Mouse (Mus musculus) myocyte (in vitro differentiated cells): ENCODE data around the gene Adal.

Experiments used
- CEBPB ChIP-seq: IDR thresholded peaks from 2 replicates; pipeline ENCODE4 v1.6.1; 2011; ENCODE audit warnings: mild to moderate bottlenecking, moderate library complexity; ENCODE audit not compliant: poor library complexity, insufficient read depth, severe bottlenecking
- MAX ChIP-seq: IDR thresholded peaks from one replicate; pipeline ENCODE4 v1.6.1; 2011; ENCODE audit warnings: low read depth, mild to moderate bottlenecking, control low read depth
- MYOD1 ChIP-seq, 3 experiments: IDR thresholded peaks; one replicate each; pipeline ENCODE4 v1.6.1; 2011; ENCODE audit warnings: control low read depth in 2 of 3, low read depth in 2 of 3, mild to moderate bottlenecking in 2 of 3, moderate library complexity in 1 of 3; ENCODE audit not compliant: insufficient read length in 2 of 3, control insufficient read depth in 1 of 3
- POLR2A ChIP-seq: IDR thresholded peaks from one replicate; pipeline ENCODE4 v1.6.1; 2011; ENCODE audit warnings: low read depth, mild to moderate bottlenecking, control low read depth, moderate library complexity; ENCODE audit not compliant: insufficient read length
- POLR2AphosphoS2 ChIP-seq: IDR thresholded peaks from one replicate; pipeline ENCODE4 v1.6.1; 2011; ENCODE audit warnings: low read depth, control low read depth; ENCODE audit not compliant: insufficient read length
- TCF3 ChIP-seq: IDR thresholded peaks from one replicate; pipeline ENCODE4 v1.6.1; 2011; ENCODE audit warnings: low read depth, control low read depth; ENCODE audit not compliant: insufficient read length
- USF1 ChIP-seq: IDR thresholded peaks from one replicate; pipeline ENCODE4 v1.6.1; 2011; ENCODE audit warnings: low read depth, mild to moderate bottlenecking, control low read depth, moderate library complexity

DNA sequence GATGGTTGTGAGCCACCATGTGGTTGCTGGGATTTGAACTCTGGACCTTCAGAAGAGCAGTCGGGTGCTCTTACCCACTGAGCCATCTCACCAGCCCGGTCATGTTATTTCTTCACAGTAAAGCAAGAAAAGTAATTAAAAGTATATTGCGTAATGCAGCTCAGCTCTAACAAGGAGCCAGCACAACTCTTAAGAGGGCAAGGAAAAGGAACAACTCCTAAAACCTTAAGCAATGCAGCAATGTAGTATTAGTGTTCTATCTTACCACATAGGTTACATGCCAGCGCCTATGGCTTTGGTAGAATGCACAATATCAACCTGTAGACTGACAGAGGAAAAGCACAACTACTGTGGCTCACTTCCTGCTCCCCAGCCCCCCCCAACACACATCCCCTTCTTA, 2.9 kb upstream of the Adal start:
- TF ChIP-seq MAX = no peak
- TF ChIP-seq POLR2A = no peak
- no peak for TF ChIP-seq POLR2AphosphoS2
- TF ChIP-seq TCF3 = no peak
- no peak for TF ChIP-seq MYOD1 (IDR thresholded peaks at IDR 0.05; ENCODE audit: control insufficient read depth in 1 of 3, insufficient read length in 2 of 3, low read depth in 2 of 3)
- no peak for TF ChIP-seq USF1
- TF ChIP-seq CEBPB = peak; percentile 47; the same call in 1 of the 2 replicates
